Mouse (Mus musculus): ENCODE measurements around the gene Nanog. TPM values are rescaled to one million over a fixed set of nuclear protein-coding genes. Genes with fewer than 3 reads are reported as not detected.

Nanog gene
- 0.12 and 0.30 TPM in 2 replicates for polyA plus RNA-seq (2014; fragmentation: Nextera tagmentation; extraction: Ambion mirVana)

DNA sequence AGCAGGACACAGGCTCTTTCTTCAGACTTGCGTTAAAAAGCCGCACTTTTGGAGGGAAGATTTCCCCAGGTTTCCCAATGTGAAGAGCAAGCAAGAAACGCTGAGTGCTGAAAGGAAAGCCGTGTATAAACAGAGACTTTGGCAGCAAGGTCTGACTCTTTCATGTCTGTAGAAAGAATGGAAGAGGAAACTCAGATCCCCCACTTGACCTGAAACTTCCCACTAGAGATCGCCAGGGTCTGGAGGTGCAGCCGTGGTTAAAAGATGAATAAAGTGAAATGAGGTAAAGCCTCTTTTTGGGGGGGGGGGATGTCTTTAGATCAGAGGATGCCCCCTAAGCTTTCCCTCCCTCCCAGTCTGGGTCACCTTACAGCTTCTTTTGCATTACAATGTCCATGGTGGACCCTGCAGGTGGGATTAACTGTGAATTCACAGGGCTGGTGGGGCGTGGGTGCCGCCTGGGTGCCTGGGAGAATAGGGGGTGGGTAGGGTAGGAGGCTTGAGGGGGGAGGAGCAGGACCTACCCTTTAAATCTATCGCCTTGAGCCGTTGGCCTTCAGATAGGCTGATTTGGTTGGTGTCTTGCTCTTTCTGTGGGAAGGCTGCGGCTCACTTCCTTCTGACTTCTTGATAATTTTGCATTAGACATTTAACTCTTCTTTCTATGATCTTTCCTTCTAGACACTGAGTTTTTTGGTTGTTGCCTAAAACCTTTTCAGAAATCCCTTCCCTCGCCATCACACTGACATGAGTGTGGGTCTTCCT lies at the start of gene Nanog:
Nanog (plus strand) TSS at position 454 of the 765 bp plus-strand sequence.
- no peak for DNase-seq (ENCODE audit: low spot score)
- Histone ChIP-seq H3K9me3 (replicated peaks; ENCODE audit: control insufficient read depth, low read length) (no peaks in the 10 kb centered on the region), H3K4me1 (ENCODE audit: control insufficient read depth, insufficient read depth, low read length) (peaks cover 4% of the 10 kb centered on the region; the same call in 1 of the 2 replicates), H3K4me2 (ENCODE audit: low read length) (no peak within 1 kb of the TSS), H3K4me3 (ENCODE audit: low read depth, low read length) (no peak within 1 kb of the TSS), H3K27me3 (replicated peaks; ENCODE audit: control insufficient read depth, insufficient read depth, low read length) (no peaks in the 10 kb centered on the region), H3K27ac (ENCODE audit: low read depth, low read length) (no peak within 1 kb of the TSS), H3K36me3 (ENCODE audit: control insufficient read depth, insufficient read depth, low read length) (no peaks in the 10 kb centered on the region), H3K9ac (ENCODE audit: low read length) (no peak within 1 kb of the TSS)
- WGBS, result 20% methylated on average over 12 of the region's 12 CpGs
- no peak for ATAC-seq

DNA sequence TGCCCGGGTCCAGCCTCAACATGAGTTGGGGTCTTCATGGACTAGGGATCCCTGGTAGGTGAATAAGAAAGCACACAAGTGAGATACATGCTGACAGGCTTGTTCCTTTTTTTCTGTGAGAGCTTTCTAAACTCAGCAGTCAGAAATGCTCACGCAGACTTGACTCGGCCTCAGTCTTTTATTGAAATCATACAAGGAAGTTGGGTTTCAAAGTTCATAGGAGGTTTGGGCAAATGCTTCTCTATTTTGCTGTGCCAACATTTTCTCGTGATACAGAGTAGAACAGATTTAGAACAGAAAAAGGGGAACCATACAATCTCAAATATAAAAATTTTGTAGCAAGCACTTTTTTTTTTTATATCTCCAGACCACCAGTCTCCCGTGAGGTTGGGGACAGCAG lies 49.7 kb upstream of the Nanog start:
- no peak overlapping the region for H3K4me3 ChIP-seq (ENCODE audit: low read depth, low read length)
- no peaks in the 10 kb centered on the region for H3K36me3 ChIP-seq (ENCODE audit: control insufficient read depth, insufficient read depth, low read length)
- H3K9ac ChIP-seq (ENCODE audit: low read length), result no peak overlapping the region
- ATAC-seq (no peak), DNase-seq (ENCODE audit: low spot score) (no peak)
- no peaks in the 10 kb centered on the region for H3K4me1 ChIP-seq (ENCODE audit: control insufficient read depth, insufficient read depth, low read length)
- H3K4me2 ChIP-seq (ENCODE audit: low read length), result no peak overlapping the region
- no peaks in the 10 kb centered on the region for H3K9me3 ChIP-seq (replicated peaks; ENCODE audit: control insufficient read depth, low read length)
- WGBS, result 93% methylated on average over 5 of the region's 5 CpGs
- no peaks in the 10 kb centered on the region for H3K27me3 ChIP-seq (replicated peaks; ENCODE audit: control insufficient read depth, insufficient read depth, low read length)
- H3K27ac ChIP-seq (ENCODE audit: low read depth, low read length), result no peak overlapping the region

GRCm38 (mm10) chr6:122659567-122659966 lies 47.7 kb upstream of the Nanog start:
- Histone ChIP-seq H3K4me2 (ENCODE audit: low read length) (no peak overlapping the region), H3K9ac (ENCODE audit: low read length) (no peak overlapping the region), H3K27me3 (replicated peaks; ENCODE audit: control insufficient read depth, insufficient read depth, low read length) (no peaks in the 10 kb centered on the region), H3K4me1 (ENCODE audit: control insufficient read depth, insufficient read depth, low read length) (peaks cover 3% of the 10 kb centered on the region; the same call in 1 of the 2 replicates), H3K4me3 (ENCODE audit: low read depth, low read length) (no peak overlapping the region), H3K9me3 (replicated peaks; ENCODE audit: control insufficient read depth, low read length) (no peaks in the 10 kb centered on the region), H3K36me3 (ENCODE audit: control insufficient read depth, insufficient read depth, low read length) (no peaks in the 10 kb centered on the region), H3K27ac (ENCODE audit: low read depth, low read length) (no peak overlapping the region)
- WGBS, result 15% methylated on average over 7 of the region's 7 CpGs
- DNase-seq (ENCODE audit: low spot score) (peak; percentile 40), ATAC-seq (no peak)

DNA sequence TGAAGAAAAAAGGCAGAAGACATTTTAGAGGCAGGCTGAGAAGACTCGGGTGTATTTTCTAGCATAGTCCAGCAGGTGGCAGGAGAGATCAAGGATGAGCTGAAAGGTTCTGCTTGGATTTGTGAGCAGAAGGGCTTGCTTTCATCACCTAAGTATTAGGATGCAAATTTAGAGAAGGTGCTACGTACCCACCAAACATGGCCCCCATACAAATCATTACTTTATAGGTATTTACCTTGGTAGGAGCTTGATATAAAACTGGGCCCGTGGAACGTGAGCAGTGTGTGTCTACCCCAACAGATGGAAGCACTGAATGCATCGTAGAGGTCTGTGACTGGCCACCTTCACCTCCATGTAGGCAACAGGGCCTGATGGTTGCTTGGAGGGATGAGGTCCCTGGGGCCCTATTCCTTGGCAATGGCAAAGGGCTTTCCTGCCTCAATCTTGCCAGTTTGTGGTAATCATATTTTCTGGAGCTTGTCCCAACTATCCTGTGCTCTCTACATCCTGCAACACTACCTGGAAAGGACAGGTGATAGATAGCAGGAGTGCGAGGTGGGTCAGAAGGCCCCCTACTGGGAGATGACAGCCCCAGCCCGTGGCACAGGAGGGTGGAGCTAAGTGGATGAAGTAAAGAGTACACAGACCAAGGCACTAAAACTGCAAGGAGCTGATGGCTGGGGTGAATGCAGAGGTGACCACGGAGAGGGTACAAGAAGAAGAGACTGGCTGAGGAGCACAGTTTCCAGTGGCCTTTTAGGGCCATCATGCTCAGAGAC lies 46.5 kb upstream of the Nanog start:
- H3K27me3 ChIP-seq (replicated peaks; ENCODE audit: control insufficient read depth, insufficient read depth, low read length), result no peaks in the 10 kb centered on the region
- peaks cover 3% of the 10 kb centered on the region; the same call in 1 of the 2 replicates for H3K4me1 ChIP-seq (ENCODE audit: control insufficient read depth, insufficient read depth, low read length)
- peak; percentile 78 for DNase-seq (ENCODE audit: low spot score)
- WGBS, result 46% methylated on average over 8 of the region's 8 CpGs
- no peak overlapping the region for H3K27ac ChIP-seq (ENCODE audit: low read depth, low read length)
- no peak overlapping the region for H3K9ac ChIP-seq (ENCODE audit: low read length)
- no peak overlapping the region for H3K4me3 ChIP-seq (ENCODE audit: low read depth, low read length)
- H3K36me3 ChIP-seq (ENCODE audit: control insufficient read depth, insufficient read depth, low read length), result no peaks in the 10 kb centered on the region
- ATAC-seq, result peak; percentile 48
- no peaks in the 10 kb centered on the region for H3K9me3 ChIP-seq (replicated peaks; ENCODE audit: control insufficient read depth, low read length)
- H3K4me2 ChIP-seq (ENCODE audit: low read length), result no peak overlapping the region

DNA sequence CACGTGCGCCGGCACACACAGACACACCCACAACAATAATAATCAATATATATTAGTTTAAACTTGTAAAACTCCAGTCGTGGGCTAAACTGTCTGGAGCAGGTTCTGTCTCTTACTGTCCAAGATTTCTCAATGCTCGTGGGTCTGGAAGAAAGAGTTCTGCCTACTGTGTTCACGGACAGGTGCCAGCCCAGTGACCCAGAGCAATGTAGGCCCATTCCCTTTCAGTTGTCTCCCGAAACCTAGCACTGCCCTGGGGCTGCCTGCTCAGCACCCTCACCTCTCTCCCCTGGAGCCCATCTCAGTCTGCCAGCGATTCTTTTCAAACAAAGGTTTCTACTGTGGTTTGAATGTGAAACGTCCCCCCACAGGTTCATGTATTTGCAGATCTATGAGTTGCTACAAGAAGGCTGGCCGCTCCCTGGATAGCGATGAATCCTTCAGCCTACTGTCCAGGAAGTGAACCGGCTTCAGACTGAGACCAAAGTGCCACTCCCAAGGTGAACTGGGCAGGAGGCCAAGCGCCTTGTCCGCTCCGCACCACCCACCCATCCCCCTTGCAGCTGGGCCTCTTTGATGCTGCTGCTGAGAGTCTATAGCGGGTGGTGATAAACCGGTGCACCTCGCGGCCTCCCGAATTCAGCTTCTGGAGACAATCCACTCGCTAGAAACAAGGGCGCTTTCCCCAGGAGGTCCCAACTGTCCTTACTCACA lies 44.6 kb upstream of the Nanog start:
- Histone ChIP-seq H3K4me1 (ENCODE audit: control insufficient read depth, insufficient read depth, low read length) (peaks cover 3% of the 10 kb centered on the region; the same call in 1 of the 2 replicates), H3K9ac (ENCODE audit: low read length) (no peak overlapping the region), H3K9me3 (replicated peaks; ENCODE audit: control insufficient read depth, low read length) (no peaks in the 10 kb centered on the region), H3K4me2 (ENCODE audit: low read length) (no peak overlapping the region), H3K27ac (ENCODE audit: low read depth, low read length) (no peak overlapping the region), H3K36me3 (ENCODE audit: control insufficient read depth, insufficient read depth, low read length) (no peaks in the 10 kb centered on the region), H3K27me3 (replicated peaks; ENCODE audit: control insufficient read depth, insufficient read depth, low read length) (no peaks in the 10 kb centered on the region), H3K4me3 (ENCODE audit: low read depth, low read length) (no peak overlapping the region)
- DNase-seq (ENCODE audit: low spot score), result peak; percentile 24
- no peak for ATAC-seq
- 36% methylated on average over 22 of the region's 22 CpGs for WGBS

DNA sequence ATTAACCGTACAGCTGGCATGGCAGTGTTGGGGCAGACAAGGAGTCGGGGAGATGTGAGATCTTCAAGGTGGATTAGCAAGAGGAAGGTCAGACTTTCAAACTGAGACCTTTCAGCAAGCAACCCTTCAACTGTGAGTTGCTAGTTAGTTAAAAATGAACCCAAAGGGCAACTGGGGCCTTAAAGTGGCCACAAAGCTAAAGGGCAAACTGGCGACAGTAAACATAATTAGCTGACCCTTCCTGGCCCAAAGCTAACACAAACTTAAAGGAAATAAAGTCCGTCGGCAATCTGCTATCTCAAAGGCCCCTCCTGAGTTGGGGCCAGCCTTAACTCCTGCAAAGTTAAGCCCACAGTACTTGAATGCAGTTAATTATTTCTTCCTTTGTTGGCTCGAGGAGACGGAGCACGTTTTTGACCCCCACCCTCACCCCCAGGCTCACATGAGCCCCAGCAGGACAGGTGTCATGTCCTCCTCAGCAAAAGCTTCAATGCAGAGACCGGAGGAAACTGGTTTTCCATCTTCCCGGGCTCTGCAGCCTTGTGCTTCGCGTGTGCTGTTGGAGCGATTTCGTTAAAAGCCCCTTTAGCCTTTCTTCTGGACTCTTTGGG lies 43.6 kb upstream of the Nanog start:
- no peak overlapping the region for H3K9ac ChIP-seq (ENCODE audit: low read length)
- H3K4me1 ChIP-seq (ENCODE audit: control insufficient read depth, insufficient read depth, low read length), result peaks cover 3% of the 10 kb centered on the region; the same call in 1 of the 2 replicates
- 29% methylated on average over 14 of the region's 14 CpGs for WGBS
- H3K9me3 ChIP-seq (replicated peaks; ENCODE audit: control insufficient read depth, low read length), result no peaks in the 10 kb centered on the region
- no peak overlapping the region for H3K27ac ChIP-seq (ENCODE audit: low read depth, low read length)
- no peak overlapping the region for H3K4me3 ChIP-seq (ENCODE audit: low read depth, low read length)
- no peak for ATAC-seq
- H3K36me3 ChIP-seq (ENCODE audit: control insufficient read depth, insufficient read depth, low read length), result no peaks in the 10 kb centered on the region
- H3K4me2 ChIP-seq (ENCODE audit: low read length), result no peak overlapping the region
- no peak for DNase-seq (ENCODE audit: low spot score)
- no peaks in the 10 kb centered on the region for H3K27me3 ChIP-seq (replicated peaks; ENCODE audit: control insufficient read depth, insufficient read depth, low read length)

- peak; percentile 13 for DNase-seq (ENCODE audit: low spot score)
- no peak for ATAC-seq
- Histone ChIP-seq H3K4me3 (ENCODE audit: low read depth, low read length) (no peak overlapping the region), H3K9me3 (replicated peaks; ENCODE audit: control insufficient read depth, low read length) (no peaks in the 10 kb centered on the region), H3K4me2 (ENCODE audit: low read length) (no peak overlapping the region), H3K9ac (ENCODE audit: low read length) (no peak overlapping the region), H3K4me1 (ENCODE audit: control insufficient read depth, insufficient read depth, low read length) (peaks cover 3% of the 10 kb centered on the region; the same call in 1 of the 2 replicates), H3K27me3 (replicated peaks; ENCODE audit: control insufficient read depth, insufficient read depth, low read length) (no peaks in the 10 kb centered on the region), H3K36me3 (ENCODE audit: control insufficient read depth, insufficient read depth, low read length) (no peaks in the 10 kb centered on the region), H3K27ac (ENCODE audit: low read depth, low read length) (no peak overlapping the region)
- WGBS, result 73% methylated on average over 7 of the region's 7 CpGs
Observed at GRCm38 (mm10) chr6:122665866-122666265, 41.4 kb upstream of the Nanog start.

DNA sequence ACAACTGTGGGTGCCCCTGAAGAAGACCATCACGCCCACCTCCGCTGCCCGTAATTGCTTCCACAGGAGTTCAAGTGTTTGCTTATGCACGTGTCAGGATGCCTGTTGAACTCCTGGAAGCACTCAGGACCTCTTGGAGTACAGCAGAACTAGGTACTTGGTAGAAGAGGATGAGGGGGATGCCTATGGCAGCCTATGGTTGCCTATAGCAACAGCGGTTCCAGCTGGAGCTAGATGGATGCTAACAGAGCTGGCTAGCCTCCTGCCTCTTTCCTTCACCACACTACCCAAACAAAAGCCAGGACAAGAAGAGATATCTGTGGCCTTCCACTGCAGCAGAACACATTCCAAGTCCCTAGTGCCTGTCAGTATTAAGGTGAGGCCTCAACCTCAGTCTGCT lies 39.6 kb upstream of the Nanog start:
- 73% methylated on average over 5 of the region's 5 CpGs for WGBS
- H3K4me1 ChIP-seq (ENCODE audit: control insufficient read depth, insufficient read depth, low read length), result peaks cover 3% of the 10 kb centered on the region; the same call in 1 of the 2 replicates
- ATAC-seq, result no peak

More for the DNA sequence above, 39.6 kb upstream of the Nanog start:
- no peak overlapping the region for H3K9ac ChIP-seq (ENCODE audit: low read length)
- H3K4me3 ChIP-seq (ENCODE audit: low read depth, low read length), result no peak overlapping the region
- DNase-seq (ENCODE audit: low spot score), result no peak
- no peak overlapping the region for H3K4me2 ChIP-seq (ENCODE audit: low read length)
- H3K9me3 ChIP-seq (replicated peaks; ENCODE audit: control insufficient read depth, low read length), result no peaks in the 10 kb centered on the region
- no peaks in the 10 kb centered on the region for H3K36me3 ChIP-seq (ENCODE audit: control insufficient read depth, insufficient read depth, low read length)
- H3K27ac ChIP-seq (ENCODE audit: low read depth, low read length), result no peak overlapping the region
- H3K27me3 ChIP-seq (replicated peaks; ENCODE audit: control insufficient read depth, insufficient read depth, low read length), result no peaks in the 10 kb centered on the region
